Mouse (Mus musculus) brain, embryonic 18.5 days (tissue): Measurements from ENCODE around the gene Kank1.

ENCODE experiments used
- DNase-seq: peaks from one replicate; pipeline ENCODE4 v3.0.0-alpha.2; 2012; ENCODE audit warnings: low read depth, low spot score

The Kank1 gene

GRCm38 (mm10) chr19:25236596-25237491 lies at the start of gene Kank1:
Gene Kank1, plus strand, starts transcription at chr19:25236975.
- DNase-seq = peak; percentile 16

GRCm38 (mm10) chr19:25187681-25188080 lies 49.1 kb upstream of the Kank1 start:
- DNase-seq = no peak

- DNase-seq = no peak
Measured at GRCm38 (mm10) chr19:25193751-25194150, 43.0 kb upstream of the Kank1 start.

GRCm38 (mm10) chr19:25200081-25200860 lies 36.5 kb upstream of the Kank1 start:
- DNase-seq = no peak

GRCm38 (mm10) chr19:25203077-25203476 lies 33.7 kb upstream of the Kank1 start:
- no peak for DNase-seq

- DNase-seq = no peak
Measured at GRCm38 (mm10) chr19:25206969-25207368, 29.8 kb upstream of the Kank1 start.

- no peak for DNase-seq
Measured at GRCm38 (mm10) chr19:25207731-25208361, 28.9 kb upstream of the Kank1 start.

GRCm38 (mm10) chr19:25208596-25209110 lies 28.1 kb upstream of the Kank1 start:
- DNase-seq = no peak

- DNase-seq = no peak
Measured at GRCm38 (mm10) chr19:25220611-25221010, 16.2 kb upstream of the Kank1 start.

GRCm38 (mm10) chr19:25221964-25222640 lies 14.7 kb upstream of the Kank1 start:
- no peak for DNase-seq

- no peak for DNase-seq
Measured at GRCm38 (mm10) chr19:25230058-25230974, 6.5 kb upstream of the Kank1 start.

GRCm38 (mm10) chr19:25230975-25231334 lies 5.8 kb upstream of the Kank1 start:
- DNase-seq = no peak

- no peak for DNase-seq
Measured at GRCm38 (mm10) chr19:25232032-25232431, 4.7 kb upstream of the Kank1 start.

GRCm38 (mm10) chr19:25237492-25238040 lies 791 bp downstream of the Kank1 start:
- DNase-seq = no peak

GRCm38 (mm10) chr19:25238121-25238520 lies 1.3 kb downstream of the Kank1 start:
- DNase-seq = no peak

- DNase-seq = no peak
Measured at GRCm38 (mm10) chr19:25243566-25243965, 6.8 kb downstream of the Kank1 start.

- DNase-seq = no peak
Measured at GRCm38 (mm10) chr19:25246062-25246461, 9.3 kb downstream of the Kank1 start.

GRCm38 (mm10) chr19:25247858-25248552 lies 11.2 kb downstream of the Kank1 start:
- no peak for DNase-seq

GRCm38 (mm10) chr19:25249230-25249629 lies 12.5 kb downstream of the Kank1 start:
- DNase-seq = no peak
